Mouse (Mus musculus) spleen, adult 18-20 months (tissue): Measurements from ENCODE around the gene Gm853.
A peak's percentile ranks its signal among the peaks of the same experiment; 100 is the strongest.
"Not testable (repeated sequence)": the region's sequence is repeated elsewhere in the genome, so short reads cannot be mapped to it uniquely, and the experiment has no call there.

ENCODE experiments used
- DNase-seq, 2 experiments: peaks; one replicate each; pipeline ENCODE4 v3.0.0; 2022; ENCODE audit warnings: mixed read lengths in 2 of 2

Gene Gm853

DNA sequence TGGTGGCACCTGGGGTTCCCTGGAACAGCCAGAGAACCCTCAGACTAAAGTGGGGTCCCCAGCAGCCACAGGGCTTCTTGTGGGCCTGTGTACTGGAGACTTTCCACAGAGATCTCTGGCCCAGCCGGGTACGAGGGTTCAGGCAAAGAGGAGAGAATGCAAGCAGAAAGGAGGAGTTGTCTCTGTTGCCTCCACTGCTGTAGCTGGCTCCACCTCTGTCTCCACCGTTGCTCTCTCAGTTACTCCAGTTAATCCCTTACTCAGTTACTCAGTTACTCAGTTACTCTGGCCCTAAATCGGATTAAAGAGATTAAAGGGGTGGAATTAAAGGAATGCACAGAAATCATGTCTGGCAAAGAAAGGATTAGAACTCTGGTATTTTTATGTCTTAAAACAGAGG, at the start of gene Gm853:
Gene Gm853, minus strand, starts transcription at position 223 of the 400 bp plus-strand sequence.
- DNase-seq, result no peak

DNA sequence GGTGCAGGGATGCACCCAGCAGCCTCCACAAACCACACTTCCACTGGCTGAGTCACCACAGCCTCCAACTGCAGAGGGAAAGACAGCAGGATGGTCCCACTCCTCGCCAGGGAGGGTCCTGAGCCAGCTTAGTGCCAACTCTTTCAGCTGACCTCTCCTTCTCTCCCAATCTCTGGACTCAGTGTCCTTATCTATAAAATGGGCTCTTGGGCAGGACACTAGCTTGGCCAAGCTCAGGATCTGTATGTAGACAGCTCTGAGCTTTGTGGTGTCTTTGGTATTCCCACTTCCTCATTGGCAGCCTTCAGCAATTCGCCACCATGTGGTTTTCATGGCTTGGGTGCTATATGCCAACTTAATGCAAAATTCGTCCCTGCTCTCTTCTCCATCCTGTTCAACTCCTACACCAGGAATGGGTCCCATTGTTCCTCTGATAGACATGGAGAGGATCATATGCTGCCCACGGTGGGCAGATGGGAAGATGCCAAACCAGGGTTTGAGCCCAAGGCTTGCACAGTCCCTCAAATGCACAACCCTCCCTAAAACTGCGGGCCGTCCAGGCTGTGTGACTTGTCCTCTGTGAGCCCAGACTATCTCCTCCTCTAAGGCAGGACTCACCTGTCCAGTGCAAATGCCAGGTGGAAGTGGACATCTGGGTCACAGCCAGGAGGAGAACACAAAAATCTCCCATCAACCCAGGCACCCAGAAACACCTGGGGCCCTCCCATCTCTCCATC, 48.6 kb upstream of the Gm853 start:
- DNase-seq, result no peak

DNA sequence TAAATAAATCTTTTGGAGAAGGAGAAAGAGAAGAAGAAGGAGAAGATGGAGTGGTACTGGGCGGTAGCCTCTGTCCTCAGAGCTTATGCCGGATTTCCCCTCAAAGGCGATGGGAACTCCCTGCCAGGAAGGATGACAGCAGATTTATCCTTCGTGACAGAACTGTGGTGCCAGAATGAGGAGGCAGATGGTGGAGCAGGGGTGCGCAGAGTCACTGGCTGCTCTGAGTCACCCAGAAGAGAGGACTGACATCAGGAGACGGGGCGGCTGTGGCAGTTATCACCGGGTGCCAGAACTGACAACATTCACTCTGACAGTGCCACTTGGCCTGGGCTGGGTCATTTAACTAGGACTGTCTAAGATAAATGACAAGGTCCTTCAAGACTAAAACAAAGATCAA, 47.9 kb upstream of the Gm853 start:
- no peak for DNase-seq

DNA sequence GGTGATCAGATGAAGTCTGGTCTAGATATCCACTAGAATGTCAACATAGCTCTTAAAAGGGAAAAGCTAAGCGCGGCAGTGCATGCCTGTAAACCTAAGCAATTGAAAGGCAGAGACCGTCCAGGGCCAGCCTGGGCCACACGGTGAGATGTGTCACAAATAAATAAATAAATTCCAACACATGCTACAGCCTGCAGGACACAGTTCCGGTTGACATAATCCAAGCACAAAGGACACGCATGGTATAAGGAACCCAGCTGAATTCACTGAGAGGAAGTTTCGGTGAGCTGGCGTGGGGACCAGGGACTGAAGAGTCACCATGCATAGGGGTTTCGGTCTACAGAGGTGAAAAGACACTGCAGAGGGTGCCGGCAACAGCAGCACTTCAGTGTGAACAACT, 46.5 kb upstream of the Gm853 start:
- no peak for DNase-seq

DNA sequence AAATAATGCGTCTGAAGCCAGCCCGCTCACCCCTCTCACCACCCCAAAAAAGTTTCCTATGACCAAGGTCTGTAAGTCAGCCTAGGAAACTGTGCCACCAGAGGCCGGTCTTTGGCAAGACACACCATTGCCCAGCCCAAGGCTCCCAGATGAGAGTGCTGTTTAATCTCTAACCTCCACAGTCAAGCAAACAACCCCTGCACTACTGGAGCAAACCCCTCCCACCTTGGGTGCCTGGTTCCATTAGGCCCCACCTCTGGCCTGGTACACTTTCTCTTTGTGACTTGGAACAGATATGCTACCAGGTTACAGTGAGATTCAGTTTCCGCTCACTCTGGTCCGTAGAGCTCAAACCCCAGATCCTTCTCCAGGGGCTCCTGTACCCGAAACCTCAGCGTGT, 44.9 kb upstream of the Gm853 start:
- no peak for DNase-seq

DNA sequence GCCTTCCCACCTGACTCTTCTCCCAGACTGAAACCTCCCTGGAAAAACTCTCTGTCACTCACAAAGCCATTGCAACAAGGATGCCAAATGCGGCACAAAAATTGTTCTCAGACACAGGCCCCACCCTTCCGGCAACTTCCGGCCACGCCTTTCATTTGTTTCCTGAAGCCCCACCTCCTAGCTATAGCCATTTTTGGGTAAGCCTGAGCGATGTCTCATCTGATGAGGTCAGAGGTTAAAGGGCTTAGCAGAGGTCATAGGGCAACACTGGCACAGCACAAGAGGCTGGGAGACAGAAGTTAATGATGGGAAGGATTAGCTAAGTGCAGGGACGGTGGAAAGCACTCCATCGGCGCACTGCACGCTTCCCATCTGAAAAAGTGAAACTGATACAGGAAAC, 44.4 kb upstream of the Gm853 start:
- DNase-seq, result no peak

DNA sequence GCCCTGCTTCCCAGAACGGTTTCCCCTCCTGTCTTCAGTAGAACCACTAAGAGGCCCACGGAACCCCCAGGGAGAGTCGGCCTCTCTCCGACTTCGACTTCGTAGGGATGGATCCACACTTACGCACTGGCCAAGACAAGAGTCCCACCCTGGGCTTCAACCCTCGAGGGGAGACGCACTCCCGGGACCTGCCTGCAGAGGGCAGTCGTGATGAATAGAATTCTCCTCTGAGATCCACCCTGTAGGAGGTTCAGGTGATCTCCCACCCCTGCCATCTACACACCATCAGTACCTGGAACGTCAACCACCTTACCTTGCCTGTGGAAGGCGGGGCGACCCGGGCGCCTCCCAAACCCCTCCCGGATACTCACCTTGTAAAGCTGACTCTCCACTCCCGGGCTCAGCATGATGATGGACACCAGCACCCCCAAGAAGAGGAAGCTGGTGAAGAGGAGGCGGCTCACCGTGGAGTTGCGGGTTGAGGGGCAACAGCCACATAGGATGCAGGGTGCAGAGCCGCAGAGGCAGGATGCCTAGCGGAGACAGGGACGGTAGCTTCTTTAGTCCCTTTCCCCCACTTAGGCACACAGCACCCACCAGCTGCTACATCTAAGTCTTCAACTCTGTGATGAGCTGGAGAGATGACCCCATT, 42.6 kb upstream of the Gm853 start:
- DNase-seq, result peak; percentile 18 to 66

DNA sequence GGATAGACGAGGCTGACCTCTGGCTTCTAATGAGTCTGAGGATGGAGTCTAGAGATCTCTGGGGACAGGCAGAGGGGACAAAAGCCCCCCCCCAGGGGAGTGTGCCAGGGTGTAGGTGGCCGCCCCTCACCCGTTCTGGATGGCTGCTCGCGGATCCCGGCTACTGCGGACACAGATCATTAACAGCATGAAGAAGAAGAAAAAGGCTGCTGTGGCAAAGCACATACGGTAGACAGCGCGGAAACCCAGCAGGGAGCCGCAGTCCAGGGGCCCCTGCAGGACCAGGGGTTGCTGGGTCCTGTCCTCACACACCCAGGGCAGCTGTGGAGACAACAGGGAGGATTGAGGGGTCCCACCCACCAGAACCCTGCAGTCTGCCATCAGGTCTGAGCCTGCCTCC, 41.9 kb upstream of the Gm853 start:
- no peak for DNase-seq

DNA sequence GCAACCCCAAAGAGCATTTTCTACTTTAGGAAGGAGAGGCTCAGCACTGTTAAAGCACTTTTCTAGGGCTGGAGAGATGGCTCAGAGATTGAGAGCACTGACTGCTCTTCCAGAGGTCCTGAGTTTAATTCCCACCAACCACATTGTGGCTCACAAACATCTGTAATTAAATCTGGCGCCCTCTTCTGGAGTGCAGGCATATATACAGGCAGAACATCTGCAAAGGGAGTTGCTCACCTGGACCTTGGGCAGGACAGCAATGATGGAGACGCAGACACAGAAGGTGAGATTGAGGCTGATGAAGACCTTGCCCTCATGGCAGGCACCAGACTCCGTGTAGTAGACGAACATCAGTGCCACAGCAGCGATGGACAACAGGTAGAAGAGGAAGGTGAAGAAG, 38.2 kb upstream of the Gm853 start:
- no peak for DNase-seq

DNA sequence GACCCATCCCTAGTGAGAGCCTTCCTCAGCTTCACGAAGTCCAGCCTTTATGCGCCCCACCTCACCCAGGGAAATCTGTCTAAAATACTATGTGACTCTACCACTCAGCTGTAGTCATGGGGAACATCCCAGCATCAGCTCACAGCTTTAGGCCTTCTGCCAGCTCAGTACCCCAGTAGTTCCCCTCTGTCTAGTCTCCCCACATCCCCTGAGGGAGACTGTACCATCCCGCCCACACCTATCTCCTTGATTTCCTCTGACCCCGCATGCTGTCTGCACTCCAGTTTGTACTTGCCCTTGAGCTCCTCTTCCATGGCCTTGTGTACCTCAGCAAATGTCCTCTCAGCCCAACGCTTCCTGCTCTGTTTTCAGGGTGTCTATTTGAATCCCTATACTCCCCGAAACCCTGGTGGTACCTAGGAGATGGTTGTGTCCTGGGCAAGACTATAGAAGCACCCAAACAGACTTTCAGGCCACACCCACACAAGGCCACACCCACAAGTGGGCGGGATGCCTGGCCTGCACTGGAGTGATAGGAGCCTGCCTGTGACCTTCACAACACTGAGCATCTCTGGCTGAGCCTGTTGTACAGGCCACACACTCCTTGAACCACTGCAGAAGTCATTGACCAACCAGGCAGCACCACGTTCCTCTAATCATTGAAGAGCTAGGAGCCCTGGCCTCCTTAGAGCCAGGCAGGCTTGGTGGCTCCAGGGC, 30.4 kb upstream of the Gm853 start:
- no peak for DNase-seq

DNA sequence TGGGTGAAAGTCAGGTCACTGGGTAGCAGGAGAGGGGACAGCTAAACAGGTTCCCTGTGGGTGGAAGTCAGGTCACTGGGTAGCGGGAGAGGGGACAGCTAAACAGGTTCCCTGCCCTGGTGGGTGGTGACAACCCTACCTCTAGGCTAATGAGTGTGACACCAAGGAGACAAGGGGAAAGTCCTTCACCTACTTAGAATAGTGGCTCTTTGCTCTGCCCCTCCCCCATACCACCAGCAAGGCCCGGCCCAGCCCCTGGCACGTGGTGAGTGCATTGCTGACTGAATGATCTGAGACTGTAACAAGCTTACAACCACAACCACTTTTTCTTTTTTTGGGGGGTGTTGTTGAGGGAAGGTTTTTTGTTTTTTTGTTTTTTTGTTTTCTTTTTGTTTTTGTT, 29.6 kb upstream of the Gm853 start:
- DNase-seq, result no peak

DNA sequence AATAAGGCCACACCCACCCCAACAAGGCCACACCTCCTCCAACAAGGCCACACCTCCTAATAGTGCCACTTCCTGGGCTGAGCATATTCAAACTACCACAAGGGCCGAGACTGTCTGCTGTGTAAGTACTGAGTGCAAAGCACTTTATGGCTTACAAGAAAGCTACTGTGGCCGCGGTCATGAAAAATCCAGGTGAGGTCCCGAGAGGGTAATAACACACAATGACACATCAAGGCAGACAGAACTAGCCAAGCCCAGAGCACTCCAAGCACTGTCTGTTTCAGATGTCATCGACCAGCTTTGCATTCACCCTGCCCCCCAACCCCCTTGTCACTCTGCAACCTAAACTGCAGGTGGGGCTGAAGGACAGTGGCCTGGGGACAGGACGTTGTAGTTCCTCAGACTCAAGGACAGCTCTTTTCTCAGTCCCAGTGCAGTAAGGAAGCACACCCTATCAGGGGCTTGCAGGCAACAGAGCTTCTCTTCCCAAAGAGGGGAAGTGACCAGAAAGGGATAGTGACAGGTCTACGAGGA, 29.0 kb upstream of the Gm853 start:
- DNase-seq, result no peak

DNA sequence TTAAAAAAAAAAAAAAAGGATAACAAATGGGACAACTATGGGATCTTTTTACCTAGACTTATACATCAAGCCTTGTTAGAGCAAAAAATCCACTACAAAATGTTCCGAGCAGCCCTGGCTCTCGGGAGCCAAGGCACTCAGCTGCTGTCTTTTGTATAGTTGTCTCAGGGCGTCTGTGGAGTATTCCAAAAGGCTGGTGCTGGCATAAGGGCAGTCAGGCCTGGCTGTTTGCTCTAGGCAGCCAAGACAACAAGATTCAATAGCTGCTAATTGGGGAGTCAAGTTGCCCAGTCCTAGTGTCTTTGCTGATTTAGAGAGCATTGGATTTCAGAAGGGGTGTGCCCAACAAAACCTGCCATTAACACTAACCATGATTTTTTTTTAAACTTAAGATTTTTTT, 26.4 kb upstream of the Gm853 start:
- no peak for DNase-seq

DNA sequence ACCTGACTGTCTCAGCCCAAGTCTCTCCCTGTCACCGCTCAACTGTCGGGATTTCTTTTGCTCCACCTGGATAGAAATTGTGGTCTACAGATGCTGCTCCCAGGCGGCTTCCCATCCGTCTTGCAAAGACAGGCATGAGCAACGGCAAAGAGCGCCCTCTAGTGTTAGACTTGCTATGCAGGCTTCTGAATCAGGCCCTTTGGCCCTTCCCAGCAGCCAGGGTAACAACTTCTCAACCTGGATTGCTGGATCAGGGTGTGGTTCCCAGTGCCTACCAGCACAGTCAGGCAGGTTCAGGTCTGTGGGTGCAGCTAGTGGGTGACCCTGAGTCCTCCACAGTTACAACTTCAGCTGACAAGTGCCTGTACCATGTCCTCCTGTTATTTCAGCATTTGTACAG, 23.9 kb upstream of the Gm853 start:
- DNase-seq, result peak in 1 of 2 experiments; percentile 41

DNA sequence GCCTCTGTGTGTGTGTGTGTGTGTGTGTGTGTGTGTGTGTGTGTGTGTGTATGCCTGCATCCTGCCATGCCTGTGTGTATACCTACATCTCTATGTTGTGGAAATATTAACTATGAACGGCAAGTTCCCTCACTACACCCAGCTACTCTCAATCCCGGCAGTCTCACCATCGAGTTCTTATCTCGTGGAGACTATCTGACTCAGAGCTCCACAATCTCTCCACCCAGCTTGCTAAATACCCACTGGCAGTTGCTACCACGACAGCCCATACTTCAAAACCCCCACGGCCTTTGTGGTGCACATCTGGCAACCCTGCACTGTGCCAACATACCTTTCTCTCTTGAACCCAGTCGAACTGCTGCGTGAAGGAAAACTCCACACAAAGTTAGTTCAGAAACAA, 22.5 kb upstream of the Gm853 start:
- DNase-seq, result no peak

DNA sequence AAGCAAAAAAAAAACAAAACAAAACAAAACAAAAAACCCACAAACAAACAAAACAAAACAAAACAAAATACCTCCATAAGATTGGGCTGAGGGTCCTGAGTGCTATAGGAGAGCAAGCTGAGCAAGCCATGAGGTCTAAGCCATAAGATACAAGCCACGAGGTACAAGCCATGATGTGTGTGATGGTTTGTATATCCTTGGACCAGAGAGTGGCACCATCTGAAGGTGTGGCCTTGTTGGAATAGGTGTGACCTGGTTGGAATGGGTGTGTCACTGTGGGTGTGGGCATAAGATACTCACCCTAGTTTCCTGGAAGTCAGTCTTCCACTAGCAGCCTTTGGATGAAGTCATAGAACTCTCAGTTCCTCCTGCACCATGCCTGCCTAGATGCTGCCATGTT, 21.4 kb upstream of the Gm853 start:
- DNase-seq, result not testable (repeated sequence)

DNA sequence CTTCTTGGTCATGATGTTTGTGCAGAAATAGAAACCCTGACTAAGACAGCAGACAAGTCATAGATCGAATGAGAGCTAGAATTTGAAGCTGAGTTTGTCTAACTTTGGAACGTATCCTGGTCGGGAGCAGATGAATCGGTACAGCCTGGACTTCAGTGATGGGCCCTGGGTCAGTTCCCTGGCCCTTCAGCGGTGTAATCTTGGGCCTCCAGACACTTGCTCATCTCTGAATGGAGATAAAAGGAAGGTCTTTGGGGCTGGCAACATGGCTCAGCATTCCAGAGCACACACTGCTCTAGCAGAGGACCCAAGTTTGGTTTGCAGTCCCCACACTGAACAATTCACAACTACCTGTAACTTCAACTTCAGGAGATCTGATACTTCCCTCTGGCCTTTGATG, 20.8 kb upstream of the Gm853 start:
- DNase-seq, result no peak

DNA sequence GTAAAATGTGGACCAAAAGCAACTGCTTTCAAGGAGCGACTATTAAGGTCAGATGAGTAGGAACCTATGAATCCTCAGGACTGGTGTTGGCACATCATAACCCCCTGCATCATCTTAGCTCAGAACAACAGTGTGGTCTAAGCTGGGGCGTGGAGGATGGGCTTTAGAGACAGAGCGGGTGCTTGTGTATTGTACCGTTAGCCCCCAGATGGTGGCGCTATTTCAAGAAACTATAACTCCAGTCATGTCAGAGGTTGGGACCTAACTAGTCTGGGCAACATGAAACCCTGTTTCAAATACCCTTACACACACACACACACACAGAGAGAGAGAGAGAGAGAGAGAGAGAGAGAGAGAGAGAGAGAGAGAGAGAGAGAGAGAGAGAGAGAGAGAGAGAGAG, 18.5 kb upstream of the Gm853 start:
- DNase-seq, result no peak

DNA sequence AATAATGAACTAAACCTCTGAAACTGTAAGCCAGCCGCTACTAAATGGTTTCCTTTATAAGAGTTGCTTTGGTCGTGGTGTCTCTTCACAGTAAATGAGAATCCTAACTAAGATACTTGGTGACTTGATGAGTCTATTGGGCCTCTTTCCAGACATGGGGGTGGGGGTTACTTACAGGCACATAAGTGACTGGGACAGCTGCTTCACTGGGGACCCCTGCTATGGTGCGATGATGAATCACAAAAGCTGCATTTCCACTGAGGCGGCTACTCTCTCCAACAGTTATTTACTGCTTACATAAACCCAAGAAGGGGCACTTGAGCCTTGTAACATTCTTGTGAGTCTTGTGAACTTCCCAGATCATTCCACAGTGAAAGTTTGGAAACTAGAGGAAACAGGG, 15.4 kb upstream of the Gm853 start:
- DNase-seq, result no peak

DNA sequence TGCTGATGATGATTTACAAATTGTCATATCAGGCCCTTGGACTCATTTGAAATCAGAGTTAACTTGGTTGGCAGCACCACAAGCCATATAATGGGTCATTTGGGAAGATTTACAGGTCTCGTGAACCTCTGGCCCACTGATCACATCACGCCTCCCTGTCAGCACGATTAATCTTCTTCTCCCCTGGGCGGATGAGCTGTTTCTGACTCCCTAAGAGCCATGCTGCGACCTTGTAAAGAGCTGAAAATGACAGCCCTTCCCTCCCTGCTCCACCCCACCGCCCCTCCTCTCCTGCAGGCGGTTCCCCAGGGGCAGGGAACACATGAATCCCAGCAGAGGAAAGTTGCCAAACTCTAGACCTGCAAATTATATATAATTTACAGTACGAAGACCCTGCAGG, 14.2 kb upstream of the Gm853 start:
- no peak for DNase-seq

DNA sequence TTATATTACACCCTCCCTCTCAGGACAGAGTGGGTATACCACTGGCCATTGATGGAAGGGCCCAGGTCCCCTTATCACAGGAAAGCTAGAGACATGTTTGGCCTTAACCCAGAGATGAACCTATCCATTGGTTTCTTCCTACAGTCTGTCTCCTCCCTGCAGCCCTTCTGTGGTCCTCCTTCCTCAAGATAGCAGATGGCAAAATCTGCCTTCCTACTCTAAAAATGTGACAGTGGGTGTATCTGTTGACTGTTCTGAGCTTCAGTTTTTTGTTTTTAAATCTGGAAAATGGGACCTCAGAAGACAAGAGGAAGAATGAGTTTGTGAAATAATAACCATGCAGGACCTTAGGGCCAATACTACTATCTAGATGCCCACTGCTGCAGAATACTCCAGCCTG, 1.9 kb upstream of the Gm853 start:
- DNase-seq, result no peak

DNA sequence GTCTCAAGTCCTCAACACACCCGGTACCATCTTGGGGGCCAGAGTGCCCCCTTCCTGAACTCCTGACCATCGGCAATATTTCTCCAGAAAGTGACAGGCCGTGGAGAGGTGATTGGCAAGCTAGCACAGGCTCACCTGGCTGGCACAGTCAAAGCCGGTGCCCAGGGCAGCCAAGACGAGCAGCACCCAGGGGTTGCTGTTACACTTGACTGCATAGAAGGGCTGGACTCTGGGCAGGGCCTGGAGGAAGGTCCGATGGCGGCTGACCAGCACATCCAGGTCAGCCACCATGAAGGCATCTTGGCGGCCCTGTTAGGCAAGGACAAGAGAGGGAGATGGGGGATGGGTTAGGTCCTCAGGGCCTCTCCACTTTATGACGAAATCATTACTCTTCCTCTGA, 2.0 kb downstream of the Gm853 start:
- no peak for DNase-seq

DNA sequence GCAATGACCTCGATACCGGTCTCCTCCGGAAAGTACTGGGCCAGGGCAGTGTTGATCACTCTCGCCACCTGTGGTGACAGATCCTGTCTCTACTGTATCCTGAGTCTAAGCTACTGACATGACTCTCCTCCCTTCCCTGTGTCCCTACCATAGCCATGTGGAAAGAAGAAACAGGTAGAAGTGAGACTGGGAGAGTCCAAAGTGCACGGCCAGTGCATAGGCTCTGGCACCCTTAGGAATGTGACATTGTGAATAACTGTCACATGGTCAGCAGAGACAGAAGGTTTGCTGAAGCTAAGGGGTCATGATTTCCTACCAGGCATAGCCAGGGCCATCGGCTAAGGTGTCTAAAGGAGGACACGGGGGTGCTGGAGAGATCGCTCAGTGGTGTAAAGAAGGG, 6.8 kb downstream of the Gm853 start:
- no peak for DNase-seq

DNA sequence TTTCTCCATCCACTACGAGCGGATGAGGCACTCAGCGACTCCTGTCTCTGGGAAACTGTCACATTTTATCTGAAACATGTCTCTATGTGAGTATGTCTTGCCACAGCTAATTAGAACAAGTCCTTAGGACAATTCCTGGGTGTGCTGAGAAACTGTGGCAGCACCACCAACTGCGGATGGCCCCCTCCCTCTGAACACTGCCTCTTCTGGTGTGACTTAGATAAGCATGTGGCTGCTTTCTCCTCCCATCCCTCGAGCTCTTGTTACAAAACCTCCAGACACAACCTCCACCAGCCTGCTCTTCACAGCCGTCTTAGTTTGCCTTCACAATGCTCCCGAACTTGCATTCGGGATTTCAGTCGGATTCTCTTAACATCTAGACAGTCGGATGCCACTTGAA, 8.3 kb downstream of the Gm853 start:
- no peak for DNase-seq
